Mouse (Mus musculus): ENCODE measurements around the gene Trpm7.
"Not testable (repeated sequence)": the region's sequence is repeated elsewhere in the genome, so short reads cannot be mapped to it uniquely, and the experiment has no call there.

Gene Trpm7

DNA sequence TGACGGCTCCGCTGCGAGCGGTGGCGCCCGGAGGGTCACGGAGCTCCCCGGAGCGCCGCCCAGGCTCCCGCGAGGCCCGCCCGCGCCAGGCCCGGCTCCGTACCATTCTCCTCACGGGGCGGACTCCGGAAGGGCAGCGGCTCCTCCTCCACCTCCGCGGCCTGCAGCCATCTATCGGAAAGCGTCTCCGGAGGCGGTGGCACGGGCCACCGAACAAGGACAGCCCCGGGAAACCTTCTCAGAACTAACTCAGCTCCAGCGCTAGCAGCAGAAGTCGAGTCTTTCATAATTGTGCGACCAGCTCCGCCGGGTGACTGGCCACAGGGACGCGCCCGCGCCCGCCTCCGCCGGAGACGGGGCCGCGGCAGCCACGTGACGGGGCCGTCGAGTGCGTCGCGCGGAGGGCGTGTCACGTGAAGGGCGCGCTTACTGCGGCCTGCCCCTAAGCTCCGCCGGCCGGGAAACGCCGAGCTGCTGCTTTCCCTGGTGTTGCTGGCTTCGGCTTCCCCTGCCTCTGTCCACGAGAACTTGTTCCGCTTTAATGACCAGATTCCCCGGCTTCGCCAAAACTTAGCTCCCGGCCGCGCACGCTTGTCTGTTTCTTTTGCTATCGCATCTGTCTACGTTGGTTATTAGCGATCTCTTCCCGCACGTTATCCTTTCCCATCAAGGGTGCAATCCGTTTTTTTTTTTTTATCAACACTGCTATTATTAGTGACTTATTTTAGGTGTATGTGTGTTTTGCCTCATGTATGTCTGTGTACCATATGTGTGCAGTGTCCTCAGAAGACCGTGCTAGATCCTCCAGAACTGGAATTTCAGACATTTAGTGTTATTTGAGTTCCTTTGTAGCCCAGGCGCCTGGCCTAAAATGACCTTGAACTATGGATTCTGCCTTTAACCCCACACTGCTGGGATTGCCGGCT, at the start of gene Trpm7:
Gene Trpm7, minus strand, starts transcription at position 360 of the 926 bp plus-strand sequence.
- DNase-seq (ENCODE audit: low spot score in 2 of 2) = peak; percentile 84 to 87

DNA sequence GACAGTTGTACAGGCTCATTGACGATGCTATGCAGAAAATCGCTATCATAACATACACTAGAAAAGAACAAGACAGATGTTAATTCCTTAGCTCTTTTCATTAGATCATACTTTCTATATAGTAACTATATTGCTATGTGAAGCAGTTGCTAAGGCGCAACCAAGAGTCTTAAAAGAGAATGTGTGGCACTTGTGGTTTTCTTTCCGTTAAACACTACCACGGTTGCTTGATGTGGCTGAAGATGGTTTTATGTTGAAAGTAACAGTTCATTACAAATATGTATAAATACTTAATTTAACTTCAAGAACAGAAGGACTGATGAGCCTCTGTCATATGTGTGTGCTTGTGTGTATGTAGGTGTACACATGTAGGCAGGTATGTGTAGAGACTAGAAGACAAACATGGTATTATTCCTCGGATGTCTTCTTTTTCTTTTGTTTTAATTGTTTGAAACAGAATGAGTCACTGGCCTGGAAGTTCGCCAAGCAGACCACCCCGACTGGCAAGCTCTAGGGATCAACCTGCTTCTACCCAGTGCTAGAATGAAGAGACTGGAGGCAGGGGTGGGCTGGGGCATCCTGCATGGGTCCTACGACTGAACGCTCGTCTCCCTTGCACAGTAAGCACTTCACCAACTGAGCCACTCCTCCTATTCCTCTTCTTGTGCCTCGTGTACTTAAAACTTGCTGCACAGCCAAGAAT, 44.5 kb upstream of the Trpm7 start:
- no peak for DNase-seq (ENCODE audit: low spot score in 2 of 2)

DNA sequence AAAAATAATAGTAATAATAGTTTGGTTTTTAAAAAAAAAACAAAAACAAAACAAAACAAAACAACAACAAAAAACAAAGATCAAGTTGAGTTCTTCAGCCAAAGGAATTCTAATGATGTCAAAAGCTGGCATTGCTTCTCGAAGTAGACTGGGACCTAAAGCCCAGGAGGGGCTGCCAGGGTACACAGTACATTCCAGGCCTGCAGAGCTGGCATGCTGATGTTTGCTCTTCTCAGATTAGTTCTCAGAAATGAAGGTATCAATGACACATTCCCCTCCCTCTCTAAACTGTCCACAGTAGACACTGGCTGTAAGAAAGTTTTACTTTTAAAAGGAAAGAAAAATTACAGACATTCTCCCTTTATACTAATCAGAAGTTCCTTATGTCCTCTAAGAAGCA, 40.2 kb upstream of the Trpm7 start:
- DNase-seq (ENCODE audit: low spot score in 2 of 2) = no peak

GRCm38 (mm10) chr2:126914096-126914495, 38.1 kb upstream of the Trpm7 start:
- DNase-seq (ENCODE audit: low spot score in 2 of 2) = no peak

- no peak for DNase-seq (ENCODE audit: low spot score in 2 of 2)
Observed at GRCm38 (mm10) chr2:126904162-126904561, 28.1 kb upstream of the Trpm7 start.

GRCm38 (mm10) chr2:126897511-126897910, 21.5 kb upstream of the Trpm7 start:
- no peak for DNase-seq (ENCODE audit: low spot score in 2 of 2)

GRCm38 (mm10) chr2:126896941-126897340, 20.9 kb upstream of the Trpm7 start:
- DNase-seq (ENCODE audit: low spot score in 2 of 2) = no peak

DNA sequence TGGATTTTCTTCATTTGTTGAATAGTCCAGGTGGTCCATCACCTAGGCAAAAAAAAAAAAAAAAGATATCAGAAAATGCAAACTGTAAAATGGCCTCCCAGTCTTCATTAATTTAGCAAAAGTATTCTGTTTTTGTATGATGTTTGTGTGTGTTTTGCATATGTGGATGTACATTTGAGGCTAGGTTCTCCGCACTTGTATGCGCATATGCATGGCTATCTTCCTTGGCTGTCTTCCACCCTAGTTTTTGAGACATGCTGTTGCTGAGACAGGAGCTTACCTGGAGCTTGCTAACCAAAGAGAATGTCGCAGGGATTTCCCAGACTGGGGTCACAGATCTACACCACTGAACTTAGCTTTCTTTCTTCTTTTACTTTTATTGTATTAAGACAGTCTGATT, 18.2 kb upstream of the Trpm7 start:
- DNase-seq (ENCODE audit: low spot score in 2 of 2) = no peak

DNA sequence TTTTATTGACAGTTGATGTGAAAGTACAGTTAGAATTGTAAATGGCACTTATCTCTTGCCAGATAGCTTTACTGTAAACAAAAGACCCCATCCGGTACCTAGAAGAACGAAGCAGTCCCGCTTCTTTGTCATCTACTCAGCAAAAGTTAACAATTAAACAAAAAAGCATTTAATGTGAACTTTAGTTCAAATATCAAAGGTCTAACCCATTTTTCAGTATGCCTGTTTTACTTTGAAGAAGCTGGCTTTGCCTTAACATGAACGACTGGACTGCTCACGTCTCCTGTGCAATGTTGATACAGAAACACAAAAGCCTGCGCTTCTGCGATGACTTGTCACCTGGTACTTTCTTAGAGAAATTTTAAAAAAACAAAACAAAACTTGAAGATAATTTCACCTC, 16.3 kb upstream of the Trpm7 start:
- no peak for DNase-seq (ENCODE audit: low spot score in 2 of 2)

- no peak for DNase-seq (ENCODE audit: low spot score in 2 of 2)
Observed at GRCm38 (mm10) chr2:126891743-126892142, 15.7 kb upstream of the Trpm7 start.

GRCm38 (mm10) chr2:126887141-126887540, 11.1 kb upstream of the Trpm7 start:
- no peak for DNase-seq (ENCODE audit: low spot score in 2 of 2)

- DNase-seq (ENCODE audit: low spot score in 2 of 2) = no peak
Observed at GRCm38 (mm10) chr2:126885871-126886270, 9.8 kb upstream of the Trpm7 start.

DNA sequence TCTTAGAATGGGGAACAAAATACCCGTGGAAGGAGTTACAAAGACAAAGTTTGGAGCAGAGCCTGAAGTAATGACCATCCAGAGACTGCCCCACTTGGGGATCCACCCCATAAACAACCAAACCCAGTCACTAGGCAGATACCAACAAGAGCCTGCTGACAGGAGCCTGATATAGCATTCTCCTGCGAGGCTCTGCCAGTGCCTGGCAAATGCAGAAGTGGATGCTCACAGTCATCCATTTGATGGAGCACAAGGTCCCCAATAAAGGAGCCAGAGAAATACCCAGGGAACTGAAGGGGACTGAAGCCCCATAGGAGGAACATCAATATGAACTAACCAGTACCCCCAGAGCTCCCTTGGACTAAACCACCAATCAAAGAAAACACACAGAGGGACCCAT, 6.7 kb upstream of the Trpm7 start:
- not testable (repeated sequence) for DNase-seq (ENCODE audit: low spot score in 2 of 2)

DNA sequence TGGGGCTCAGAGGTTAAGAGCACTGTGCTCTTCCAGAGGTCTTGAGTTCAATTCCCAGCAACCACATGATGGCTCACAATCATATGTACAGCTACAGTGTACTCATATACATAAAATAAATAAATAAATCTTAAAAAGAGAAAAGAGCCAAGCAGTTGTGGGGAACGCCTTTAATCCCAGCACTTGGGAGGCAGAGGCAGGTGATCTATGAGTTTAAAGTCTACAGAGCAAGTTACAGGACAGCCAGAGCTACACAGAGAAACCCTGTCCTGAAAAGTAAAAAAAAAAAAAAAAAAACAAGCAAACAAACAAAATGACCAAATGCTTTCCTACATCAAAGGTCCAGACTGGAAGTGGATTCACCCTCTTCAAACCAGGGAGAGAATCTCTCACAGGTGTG, 2.0 kb upstream of the Trpm7 start:
- DNase-seq (ENCODE audit: low spot score in 2 of 2) = no peak

GRCm38 (mm10) chr2:126875516-126875835, 554 bp downstream of the Trpm7 start:
- DNase-seq (ENCODE audit: low spot score in 2 of 2) = no peak

DNA sequence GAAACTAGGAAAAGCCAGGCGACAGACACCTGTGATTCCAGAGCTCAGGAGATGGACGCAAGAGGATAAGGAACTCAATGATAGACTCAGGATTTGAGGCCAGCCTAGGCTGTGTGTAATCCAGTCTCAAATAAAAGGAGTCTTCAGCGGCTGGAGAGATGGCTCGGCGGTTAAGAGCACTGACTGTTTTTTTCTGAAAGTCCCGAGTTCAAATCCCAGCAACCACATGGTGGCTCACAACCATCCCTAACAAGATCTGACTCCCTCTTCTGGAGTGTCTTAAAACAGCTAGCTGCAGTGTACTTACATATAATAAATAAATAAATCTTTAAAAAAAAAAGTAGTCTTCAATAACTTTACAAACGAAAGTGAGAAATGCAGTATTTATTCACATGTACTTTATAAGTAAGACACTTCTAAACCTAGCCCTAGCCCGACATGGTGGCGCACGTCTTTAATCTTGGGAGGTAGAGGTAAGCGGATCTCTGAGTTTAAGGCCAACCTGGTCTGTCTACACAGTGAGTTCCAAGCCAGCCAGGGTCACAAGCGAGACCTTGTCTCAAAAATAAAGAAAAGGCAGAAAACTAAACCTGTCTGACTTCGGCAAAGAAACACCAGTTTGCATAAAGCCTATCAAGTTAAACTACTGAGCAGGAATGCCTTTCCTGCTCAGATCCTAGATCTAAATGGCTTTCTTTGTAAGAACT, 1.1 kb downstream of the Trpm7 start:
- DNase-seq (ENCODE audit: low spot score in 2 of 2) = peak in 1 of 2 experiments; percentile 11

GRCm38 (mm10) chr2:126866301-126866700, 9.7 kb downstream of the Trpm7 start:
- no peak for DNase-seq (ENCODE audit: low spot score in 2 of 2)

GRCm38 (mm10) chr2:126865501-126866199, 10.4 kb downstream of the Trpm7 start:
- DNase-seq (ENCODE audit: low spot score in 2 of 2) = no peak

DNA sequence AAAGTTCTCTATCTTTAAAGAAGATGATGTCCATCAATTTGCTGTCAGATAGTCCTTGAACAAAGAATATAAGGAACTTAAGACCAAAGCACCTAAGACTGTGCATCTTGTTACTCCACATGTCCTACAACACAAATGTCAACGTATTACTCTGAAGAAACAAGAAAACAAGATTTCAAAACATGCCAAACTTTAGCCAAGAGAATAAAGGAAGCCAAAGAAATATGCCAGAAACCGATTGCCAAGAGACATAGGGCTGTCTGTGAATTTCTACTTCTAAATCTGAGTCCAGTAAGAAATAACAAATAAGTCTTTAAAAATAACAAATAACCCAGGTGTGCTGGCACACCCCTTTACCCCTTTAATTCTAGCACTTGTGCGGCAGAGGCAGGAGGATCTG, 11.0 kb downstream of the Trpm7 start:
- no peak for DNase-seq (ENCODE audit: low spot score in 2 of 2)

DNA sequence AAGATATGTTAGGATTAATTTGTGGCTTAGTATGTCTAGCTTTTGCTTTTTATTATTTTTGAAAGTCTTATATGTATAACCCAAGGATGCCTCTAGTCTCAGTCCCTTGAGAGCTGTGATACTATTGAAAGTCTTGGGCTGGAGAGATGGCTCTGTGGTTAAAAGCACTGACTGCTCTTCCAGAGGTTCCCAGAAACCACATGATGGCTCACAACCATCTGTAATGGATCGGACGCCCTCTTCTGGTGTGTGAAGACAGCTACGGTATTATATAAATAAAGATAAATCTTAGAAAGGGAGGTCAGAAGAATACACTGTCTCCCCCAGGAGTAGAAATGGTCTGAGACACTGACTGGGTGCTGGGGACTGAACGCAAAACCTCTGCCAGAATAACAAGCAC, 31.3 kb downstream of the Trpm7 start:
- DNase-seq (ENCODE audit: low spot score in 2 of 2) = no peak

DNA sequence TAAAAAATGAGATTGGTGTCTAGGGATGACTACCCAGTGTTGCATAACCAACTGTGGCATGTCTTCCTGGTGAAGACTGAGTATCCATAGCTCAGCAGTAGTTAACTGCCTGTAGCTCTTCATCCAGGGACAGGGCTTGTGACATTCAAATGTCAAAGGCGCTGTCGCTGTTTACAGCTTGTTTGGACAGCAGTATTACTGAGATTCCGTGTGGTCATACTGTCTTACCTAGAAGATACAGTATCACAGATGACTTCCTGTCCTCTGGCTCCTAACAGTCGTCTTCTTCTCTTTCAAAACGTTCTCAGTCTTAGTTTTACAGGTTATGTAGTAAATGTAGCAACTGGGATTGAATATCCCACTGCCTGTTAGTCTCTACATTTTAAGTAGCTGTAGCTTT, 37.2 kb downstream of the Trpm7 start:
- no peak for DNase-seq (ENCODE audit: low spot score in 2 of 2)

- no peak for DNase-seq (ENCODE audit: low spot score in 2 of 2)
Observed at GRCm38 (mm10) chr2:126817414-126817813, 58.6 kb downstream of the Trpm7 start.

All from urinary bladder, adult 18-20 months (tissue).